Mouse (Mus musculus) liver, embryonic 14.5 days (tissue): ENCODE measurements around the gene A230072I06Rik.

Experiments used
- CTCF ChIP-seq: IDR thresholded peaks from 2 replicates; pipeline ENCODE4 v1.5.1; 2016; ENCODE audit warnings: antibody characterized with exemption, low read depth, control low read depth
- EP300 ChIP-seq: IDR thresholded peaks from 2 replicates; pipeline ENCODE4 v1.6.1; 2016; ENCODE audit warnings: antibody characterized with exemption, low read depth

DNA sequence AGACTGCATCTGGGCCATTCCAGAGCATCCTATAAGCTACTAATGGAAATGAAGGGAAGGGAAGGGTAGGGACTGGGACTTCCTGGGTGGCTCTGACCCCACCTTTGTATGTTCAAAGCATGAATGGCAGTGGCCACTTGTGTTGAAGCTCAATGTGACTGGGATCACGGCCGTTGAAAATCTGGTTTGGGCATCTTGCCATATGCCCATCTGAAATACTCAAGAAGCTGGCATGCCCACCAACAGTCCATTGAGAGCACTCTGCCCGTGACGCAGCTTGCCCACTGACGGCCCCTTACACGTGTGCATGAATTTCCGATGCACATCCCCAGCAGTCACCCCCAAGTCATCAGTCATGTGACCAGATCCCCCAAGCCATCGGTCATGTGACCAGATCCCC is 13.6 kb upstream of the A230072I06Rik start:
- TF ChIP-seq CTCF = no peak
- TF ChIP-seq EP300 = no peak
